Mouse (Mus musculus): ENCODE measurements around the gene Fut2. TPM values are rescaled to one million over a fixed set of nuclear protein-coding genes. Genes with fewer than 3 reads are reported as not detected.

Fut2 gene
- not detected for polyA plus RNA-seq (2014; fragmentation: Illumina TruSeq; extraction: RNeasy Lipid Tissue Mini Kit (QIAGEN cat#74804); ENCODE audit: low read depth, low replicate concordance)

DNA sequence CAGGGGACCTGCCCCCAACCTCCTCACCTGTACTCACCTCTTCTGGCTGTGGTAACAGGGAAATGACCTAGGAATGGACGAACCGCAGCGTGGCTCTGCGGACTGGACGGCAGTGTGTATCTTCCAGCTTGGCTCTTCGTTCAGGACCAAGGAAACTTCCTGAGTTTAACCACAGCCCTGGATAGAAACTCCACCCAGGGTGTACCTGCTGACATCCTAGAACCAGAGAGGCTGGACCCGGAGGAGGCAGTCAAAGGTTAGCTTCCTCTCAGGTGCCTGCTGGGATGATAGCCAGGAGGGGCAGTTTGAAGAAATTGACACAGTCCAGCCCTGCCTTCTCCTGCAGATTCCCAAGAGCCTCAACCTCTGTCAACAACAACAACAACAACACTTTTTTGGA, at the start of gene Fut2:
TSS of gene Fut2 (minus strand) at position 234 of the 400 bp plus-strand sequence.

DNA sequence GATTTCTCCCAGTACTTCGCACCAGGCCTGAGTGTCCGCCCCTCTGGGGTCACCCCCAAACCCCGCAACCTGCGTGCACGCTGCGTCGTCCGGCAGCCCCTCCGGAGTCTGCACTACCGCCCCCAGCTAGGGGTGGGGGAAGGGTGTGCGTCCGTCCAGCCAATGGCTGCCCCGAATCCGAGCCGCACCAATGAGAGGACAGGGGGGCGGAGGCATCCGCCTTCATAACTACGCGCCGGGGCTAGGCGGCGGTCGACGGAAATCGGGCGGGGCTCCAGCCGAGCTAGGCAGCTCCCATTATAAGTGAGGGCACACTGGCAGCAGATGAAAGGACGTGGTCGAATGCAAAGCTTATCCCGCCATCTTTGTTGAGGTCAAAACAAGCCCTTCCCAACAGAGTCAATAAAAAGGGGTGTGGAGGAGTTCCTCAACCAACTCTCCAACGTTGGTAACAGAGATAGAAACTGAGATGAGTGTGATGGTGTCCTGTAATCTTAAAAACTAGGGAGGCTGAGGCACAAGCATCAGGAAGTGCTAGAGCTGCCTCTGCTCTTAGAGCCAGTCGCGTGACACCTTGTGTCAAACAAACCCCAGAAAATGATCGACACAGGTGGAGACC, 49.0 kb upstream of the Fut2 start, which contains the start of gene Rpl18:
TSS of gene Rpl18 (plus strand) at position 368 of the 619 bp plus-strand sequence.

DNA sequence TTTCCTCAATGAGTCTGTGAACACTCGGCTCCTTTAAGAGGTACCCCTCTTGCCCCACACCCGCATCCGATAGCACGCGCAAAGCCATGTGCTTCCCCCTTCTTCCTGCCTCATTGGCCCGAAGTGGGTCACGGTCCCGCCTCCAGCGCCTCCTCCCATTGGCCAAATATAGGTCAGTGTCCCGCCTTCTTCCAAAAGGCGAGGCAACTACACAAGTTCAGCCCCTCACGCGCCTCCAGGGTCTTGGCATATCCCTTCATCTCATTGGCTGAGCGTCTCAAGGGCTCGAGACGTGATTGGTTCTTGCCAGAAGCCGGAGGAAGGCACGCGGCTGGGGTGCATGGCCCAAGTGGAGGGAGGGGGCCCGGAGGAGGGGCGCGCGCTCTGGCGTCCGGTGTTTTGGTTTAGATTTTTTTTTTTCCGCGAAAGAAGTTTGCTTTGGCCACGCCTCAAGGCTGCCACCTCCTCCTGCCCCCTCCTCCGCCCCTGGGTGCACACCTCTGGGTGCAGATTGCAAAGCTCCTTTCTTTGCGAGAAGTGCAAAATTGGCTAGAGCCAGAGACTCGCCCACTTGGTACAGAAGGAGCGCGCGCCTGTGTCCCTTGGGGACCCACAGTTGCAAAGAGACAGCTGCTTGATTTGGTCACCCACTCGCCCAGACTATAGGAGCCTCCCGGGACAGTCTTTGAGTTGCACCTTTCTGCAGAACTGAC, 38.7 kb upstream of the Fut2 start, which contains the start of gene Dbp:
TSS of gene Dbp (plus strand) at position 359 of the 713 bp plus-strand sequence.

DNA sequence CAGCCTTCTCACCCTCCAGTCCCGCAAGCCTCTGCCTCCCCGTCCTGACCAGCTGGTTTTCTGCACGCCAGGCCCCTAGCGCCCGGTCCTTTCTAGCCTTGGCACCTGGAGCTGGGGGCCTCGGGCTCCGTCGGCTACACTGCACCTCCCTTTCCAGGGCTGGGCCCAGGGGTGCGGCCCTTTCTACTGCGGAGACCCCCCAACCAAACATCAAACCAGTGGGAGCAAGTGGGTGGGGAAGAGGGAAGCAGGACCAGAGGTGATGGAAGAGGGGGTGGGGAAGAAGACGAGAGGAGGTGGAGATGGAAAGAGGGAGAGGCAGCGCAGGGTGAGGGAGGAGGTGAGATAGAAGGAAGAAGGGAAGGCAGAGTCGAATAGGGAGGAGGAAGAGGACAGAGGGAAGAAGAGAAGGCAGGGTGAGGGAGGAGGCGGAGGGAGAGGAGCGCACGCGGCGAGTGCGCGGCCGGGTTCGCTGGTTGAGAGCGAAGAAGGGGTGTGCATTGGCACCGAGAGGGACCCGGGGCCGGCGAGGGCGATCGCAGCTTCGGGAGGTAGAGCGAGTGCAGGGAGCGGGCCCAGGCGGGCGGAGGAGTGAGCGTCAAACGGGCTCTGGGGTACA, 33.4 kb upstream of the Fut2 start, which contains the start of gene Car11:
TSS of gene Car11 (plus strand) at position 321 of the 619 bp plus-strand sequence.

DNA sequence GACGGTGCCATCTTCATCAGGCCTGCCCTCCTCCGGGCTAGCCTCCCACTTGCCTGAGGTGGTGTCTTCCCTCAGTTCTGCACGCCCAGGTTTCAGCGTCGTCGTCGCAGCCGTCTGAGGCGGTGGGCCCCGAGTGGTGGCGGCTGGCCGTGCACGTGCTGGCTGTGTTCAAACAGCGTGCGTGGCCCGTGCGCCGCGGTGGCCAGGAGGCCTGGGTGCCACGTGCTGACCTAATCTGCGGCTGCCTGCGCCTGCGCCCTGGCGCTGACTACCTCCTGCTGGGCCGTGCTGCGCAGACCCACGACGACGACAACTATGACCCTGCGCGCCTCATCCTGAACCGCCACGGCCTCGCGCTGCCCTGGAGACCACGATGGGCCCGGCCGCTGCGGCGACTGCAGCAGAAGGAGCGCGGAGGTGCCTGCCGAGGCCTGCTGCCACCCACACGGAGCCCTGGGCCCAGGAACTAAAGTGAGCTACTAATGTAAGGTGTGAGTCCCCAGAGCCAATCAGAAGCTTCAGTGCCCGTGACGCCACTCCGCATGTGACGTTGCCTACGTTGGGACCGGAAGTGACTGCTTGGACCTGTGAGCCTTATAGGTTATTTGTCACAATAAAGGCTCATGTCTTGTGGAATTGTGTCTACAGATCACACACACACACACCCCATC, 27.9 kb upstream of the Fut2 start, which contains the start of gene Sec1:
TSS of gene Sec1 (minus strand) at position 482 of the 671 bp plus-strand sequence.

DNA sequence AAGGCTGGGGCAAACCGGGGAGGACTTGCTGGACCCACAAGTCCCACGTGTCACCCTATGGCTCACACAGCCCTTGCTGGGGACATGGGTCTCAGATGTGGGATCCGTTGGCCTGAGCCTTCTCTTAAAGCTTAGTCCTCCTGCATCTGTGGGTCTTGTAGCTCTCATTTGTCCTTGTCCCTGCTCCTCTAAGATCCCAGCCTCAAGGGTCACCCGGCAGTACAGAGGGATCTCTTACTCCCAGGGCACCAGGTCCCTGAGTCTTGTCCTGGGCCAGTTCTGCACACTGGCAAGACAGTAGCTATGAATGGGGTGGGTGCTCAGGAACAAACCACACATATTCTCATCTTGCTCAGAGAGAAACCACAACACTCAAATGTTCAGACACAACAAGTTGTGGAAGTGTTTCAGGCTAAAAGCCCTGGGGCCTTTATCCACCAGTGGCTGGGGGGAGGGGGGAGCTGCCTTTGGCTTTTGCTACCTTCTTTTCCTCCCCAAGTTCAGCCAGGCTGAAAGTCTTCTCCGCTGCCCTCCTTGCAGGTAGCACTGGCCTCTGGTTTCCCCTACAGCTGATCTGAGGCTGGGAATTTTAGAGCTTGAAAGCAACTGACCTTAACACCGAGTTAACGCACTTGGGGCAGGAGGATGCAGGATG, 17.3 kb upstream of the Fut2 start, which contains the start of gene Ntn5:
TSS of gene Ntn5 (plus strand) at position 627 of the 655 bp plus-strand sequence.

DNA sequence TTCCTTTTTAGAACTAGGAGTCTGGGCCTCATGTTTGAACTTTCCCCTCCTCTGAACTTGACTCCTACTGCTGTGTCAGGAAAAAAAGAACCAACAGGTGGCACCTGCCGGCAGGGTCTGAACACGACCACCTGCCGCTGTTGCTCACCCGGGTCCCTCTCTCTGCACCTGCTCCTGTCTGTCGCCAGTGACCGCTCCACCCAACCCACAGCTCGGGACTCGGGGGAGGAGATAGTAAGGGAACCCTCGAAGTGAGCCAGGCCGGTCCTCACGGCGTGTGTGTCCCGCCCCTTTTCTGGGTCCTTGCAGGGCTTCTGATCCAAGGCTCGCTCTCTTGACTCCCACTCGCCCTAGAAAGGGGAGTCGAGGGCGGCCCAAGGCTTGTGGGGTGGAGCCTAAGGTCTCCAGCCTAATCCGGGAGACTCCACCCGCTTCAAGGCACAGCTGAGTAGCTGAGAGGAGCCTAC, 26.6 kb downstream of the Fut2 start, which contains the start of gene Mamstr:
TSS of gene Mamstr (plus strand) at position 417 of the 467 bp plus-strand sequence.

DNA sequence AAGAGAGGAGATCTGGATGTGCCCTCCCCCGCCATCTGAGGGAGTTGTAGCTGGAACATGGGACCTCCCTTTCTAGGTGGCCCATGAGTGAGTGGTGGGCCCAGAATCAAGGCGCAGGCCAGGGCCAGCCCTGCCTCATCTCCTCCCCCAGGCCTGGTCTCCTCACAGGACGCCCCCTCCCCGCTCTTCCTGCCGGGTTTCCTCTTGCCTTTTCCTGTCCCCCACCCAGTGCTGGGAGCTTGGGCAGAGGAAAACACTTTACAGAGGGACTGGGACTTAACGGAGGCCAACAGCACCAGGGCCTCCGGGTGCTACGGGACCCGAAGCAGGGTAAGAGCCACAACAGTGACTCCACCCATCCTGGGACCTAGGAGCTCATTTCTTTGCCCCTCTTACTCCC, 38.9 kb downstream of the Fut2 start, which contains the start of gene Rasip1:
TSS of gene Rasip1 (plus strand) at position 228 of the 400 bp plus-strand sequence.

DNA sequence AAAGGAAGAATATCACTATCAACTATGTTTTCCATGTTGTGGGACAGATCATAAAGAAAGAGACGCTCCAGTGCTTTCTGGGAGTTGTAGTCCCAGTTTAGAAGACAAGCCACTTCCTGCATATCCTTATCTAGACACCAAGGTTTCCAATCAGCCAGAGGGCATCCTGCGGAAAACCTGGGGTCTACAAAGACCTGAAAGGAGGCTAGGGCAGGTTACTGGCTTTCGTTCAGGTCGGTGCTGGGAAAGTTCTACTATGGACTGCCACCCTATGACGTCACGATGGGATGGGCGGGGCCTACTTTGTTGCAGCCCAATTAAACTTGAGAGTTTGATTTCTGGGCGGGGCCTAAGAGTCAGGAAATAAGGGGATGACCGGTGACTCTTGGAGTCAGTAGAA, 44.8 kb downstream of the Fut2 start, which contains the start of gene Izumo1:
TSS of gene Izumo1 (plus strand) at position 369 of the 400 bp plus-strand sequence.

DNA sequence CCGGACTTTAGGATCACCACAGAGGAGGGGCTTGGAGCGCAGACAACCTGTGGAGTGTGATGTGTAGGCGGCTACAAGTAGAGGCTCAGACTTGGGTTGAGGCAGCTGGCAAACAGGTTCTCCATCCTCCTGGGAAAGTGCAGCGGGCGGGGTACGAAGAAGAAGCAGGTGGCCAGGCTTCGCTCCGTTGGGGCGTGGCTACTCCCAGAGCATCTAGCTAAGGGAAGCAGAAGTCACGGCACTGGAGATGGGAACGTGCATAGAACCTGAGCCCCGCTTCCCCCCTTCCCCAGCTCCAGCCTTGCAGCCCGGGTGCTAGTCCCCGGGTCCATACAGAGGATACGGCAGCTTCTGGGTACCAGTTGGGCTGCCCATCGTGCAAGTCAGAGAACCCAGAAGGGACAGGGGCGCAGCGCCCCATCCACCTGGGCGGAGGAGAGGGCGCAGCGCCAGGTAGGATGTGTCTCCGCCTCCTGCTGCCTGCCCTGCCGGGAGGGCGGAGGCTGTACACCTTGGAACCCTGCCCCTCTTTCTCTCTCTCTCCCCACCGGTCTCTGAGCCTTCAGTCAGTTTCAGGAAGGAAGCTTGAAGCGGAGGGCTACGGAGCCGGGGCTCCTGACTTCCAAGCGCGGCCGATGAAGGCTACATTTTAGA, 49.0 kb downstream of the Fut2 start, which contains the start of gene Fut1:
TSS of gene Fut1 (plus strand) at position 248 of the 654 bp plus-strand sequence.

Other genes with a start within 250 kb of the Fut2 start
- not detected for gene Lhb, start 245.6 kb downstream of the Fut2 start, polyA plus RNA-seq (2014; fragmentation: Illumina TruSeq; extraction: RNeasy Lipid Tissue Mini Kit (QIAGEN cat#74804); ENCODE audit: low read depth, low replicate concordance)
- gene Gys1, start 231.6 kb downstream of the Fut2 start, polyA plus RNA-seq (2014; fragmentation: Illumina TruSeq; extraction: RNeasy Lipid Tissue Mini Kit (QIAGEN cat#74804); ENCODE audit: low read depth, low replicate concordance) = 5.7 TPM
- gene Ruvbl2, start 228.3 kb downstream of the Fut2 start, polyA plus RNA-seq (2014; fragmentation: Illumina TruSeq; extraction: RNeasy Lipid Tissue Mini Kit (QIAGEN cat#74804); ENCODE audit: low read depth, low replicate concordance) = 0.36 TPM
- 9.1 TPM for gene Ftl1, start 206.5 kb downstream of the Fut2 start, polyA plus RNA-seq (2014; fragmentation: Illumina TruSeq; extraction: RNeasy Lipid Tissue Mini Kit (QIAGEN cat#74804); ENCODE audit: low read depth, low replicate concordance)
- 0.65 TPM for gene Bax, start 199.5 kb downstream of the Fut2 start, polyA plus RNA-seq (2014; fragmentation: Illumina TruSeq; extraction: RNeasy Lipid Tissue Mini Kit (QIAGEN cat#74804); ENCODE audit: low read depth, low replicate concordance)
- not detected for gene Tulp2, start 184.5 kb downstream of the Fut2 start, polyA plus RNA-seq (2014; fragmentation: Illumina TruSeq; extraction: RNeasy Lipid Tissue Mini Kit (QIAGEN cat#74804); ENCODE audit: low read depth, low replicate concordance)
- not detected for gene Gm45808, start 179.6 kb downstream of the Fut2 start, polyA plus RNA-seq (2014; fragmentation: Illumina TruSeq; extraction: RNeasy Lipid Tissue Mini Kit (QIAGEN cat#74804); ENCODE audit: low read depth, low replicate concordance)
- gene Dhdh, start 177.6 kb downstream of the Fut2 start, polyA plus RNA-seq (2014; fragmentation: Illumina TruSeq; extraction: RNeasy Lipid Tissue Mini Kit (QIAGEN cat#74804); ENCODE audit: low read depth, low replicate concordance) = 13.6 TPM
- 44.8 TPM for gene Nucb1, start 156.0 kb downstream of the Fut2 start, polyA plus RNA-seq (2014; fragmentation: Illumina TruSeq; extraction: RNeasy Lipid Tissue Mini Kit (QIAGEN cat#74804); ENCODE audit: low read depth, low replicate concordance)
- gene Ppp1r15a, start 140.1 kb downstream of the Fut2 start, polyA plus RNA-seq (2014; fragmentation: Illumina TruSeq; extraction: RNeasy Lipid Tissue Mini Kit (QIAGEN cat#74804); ENCODE audit: low read depth, low replicate concordance) = 0.97 TPM
- not detected for gene Plekha4, start 140.1 kb downstream of the Fut2 start, polyA plus RNA-seq (2014; fragmentation: Illumina TruSeq; extraction: RNeasy Lipid Tissue Mini Kit (QIAGEN cat#74804); ENCODE audit: low read depth, low replicate concordance)
- 5.9 TPM for gene Hsd17b14, start 111.5 kb downstream of the Fut2 start, polyA plus RNA-seq (2014; fragmentation: Illumina TruSeq; extraction: RNeasy Lipid Tissue Mini Kit (QIAGEN cat#74804); ENCODE audit: low read depth, low replicate concordance)
- 3.6 TPM for gene Bcat2, start 96.2 kb downstream of the Fut2 start, polyA plus RNA-seq (2014; fragmentation: Illumina TruSeq; extraction: RNeasy Lipid Tissue Mini Kit (QIAGEN cat#74804); ENCODE audit: low read depth, low replicate concordance)
- gene Fgf21, start 50.9 kb downstream of the Fut2 start, polyA plus RNA-seq (2014; fragmentation: Illumina TruSeq; extraction: RNeasy Lipid Tissue Mini Kit (QIAGEN cat#74804); ENCODE audit: low read depth, low replicate concordance) = not detected
- gene Fut1, start 49.1 kb downstream of the Fut2 start, polyA plus RNA-seq (2014; fragmentation: Illumina TruSeq; extraction: RNeasy Lipid Tissue Mini Kit (QIAGEN cat#74804); ENCODE audit: low read depth, low replicate concordance) = 0.16 TPM
- not detected for gene Izumo1, start 44.6 kb downstream of the Fut2 start, polyA plus RNA-seq (2014; fragmentation: Illumina TruSeq; extraction: RNeasy Lipid Tissue Mini Kit (QIAGEN cat#74804); ENCODE audit: low read depth, low replicate concordance)
- not detected for gene Rasip1, start 38.9 kb downstream of the Fut2 start, polyA plus RNA-seq (2014; fragmentation: Illumina TruSeq; extraction: RNeasy Lipid Tissue Mini Kit (QIAGEN cat#74804); ENCODE audit: low read depth, low replicate concordance)
- gene Mamstr, start 26.4 kb downstream of the Fut2 start, polyA plus RNA-seq (2014; fragmentation: Illumina TruSeq; extraction: RNeasy Lipid Tissue Mini Kit (QIAGEN cat#74804); ENCODE audit: low read depth, low replicate concordance) = not detected
- not detected for gene Ntn5, start 17.6 kb upstream of the Fut2 start, polyA plus RNA-seq (2014; fragmentation: Illumina TruSeq; extraction: RNeasy Lipid Tissue Mini Kit (QIAGEN cat#74804); ENCODE audit: low read depth, low replicate concordance)
- gene Sec1, start 28.0 kb upstream of the Fut2 start, polyA plus RNA-seq (2014; fragmentation: Illumina TruSeq; extraction: RNeasy Lipid Tissue Mini Kit (QIAGEN cat#74804); ENCODE audit: low read depth, low replicate concordance) = not detected
- gene Car11, start 33.4 kb upstream of the Fut2 start, polyA plus RNA-seq (2014; fragmentation: Illumina TruSeq; extraction: RNeasy Lipid Tissue Mini Kit (QIAGEN cat#74804); ENCODE audit: low read depth, low replicate concordance) = not detected
- gene Dbp, start 38.7 kb upstream of the Fut2 start, polyA plus RNA-seq (2014; fragmentation: Illumina TruSeq; extraction: RNeasy Lipid Tissue Mini Kit (QIAGEN cat#74804); ENCODE audit: low read depth, low replicate concordance) = 1.5 TPM
- gene Rpl18, start 49.1 kb upstream of the Fut2 start, polyA plus RNA-seq (2014; fragmentation: Illumina TruSeq; extraction: RNeasy Lipid Tissue Mini Kit (QIAGEN cat#74804); ENCODE audit: low read depth, low replicate concordance) = 0.65 TPM
- 0.32 TPM for gene Sphk2, start 51.6 kb upstream of the Fut2 start, polyA plus RNA-seq (2014; fragmentation: Illumina TruSeq; extraction: RNeasy Lipid Tissue Mini Kit (QIAGEN cat#74804); ENCODE audit: low read depth, low replicate concordance)
- not detected for gene Fam83e, start 54.8 kb upstream of the Fut2 start, polyA plus RNA-seq (2014; fragmentation: Illumina TruSeq; extraction: RNeasy Lipid Tissue Mini Kit (QIAGEN cat#74804); ENCODE audit: low read depth, low replicate concordance)
- not detected for gene Spaca4, start 59.4 kb upstream of the Fut2 start, polyA plus RNA-seq (2014; fragmentation: Illumina TruSeq; extraction: RNeasy Lipid Tissue Mini Kit (QIAGEN cat#74804); ENCODE audit: low read depth, low replicate concordance)
- not detected for gene Lmtk3, start 117.3 kb upstream of the Fut2 start, polyA plus RNA-seq (2014; fragmentation: Illumina TruSeq; extraction: RNeasy Lipid Tissue Mini Kit (QIAGEN cat#74804); ENCODE audit: low read depth, low replicate concordance)
- gene Sult2b1, start 118.3 kb upstream of the Fut2 start, polyA plus RNA-seq (2014; fragmentation: Illumina TruSeq; extraction: RNeasy Lipid Tissue Mini Kit (QIAGEN cat#74804); ENCODE audit: low read depth, low replicate concordance) = not detected
- 10.8 TPM for gene Cyth2, start 148.2 kb upstream of the Fut2 start, polyA plus RNA-seq (2014; fragmentation: Illumina TruSeq; extraction: RNeasy Lipid Tissue Mini Kit (QIAGEN cat#74804); ENCODE audit: low read depth, low replicate concordance)
- gene Kcnj14, start 158.4 kb upstream of the Fut2 start, polyA plus RNA-seq (2014; fragmentation: Illumina TruSeq; extraction: RNeasy Lipid Tissue Mini Kit (QIAGEN cat#74804); ENCODE audit: low read depth, low replicate concordance) = not detected
- 1.0 TPM for gene Grwd1, start 164.6 kb upstream of the Fut2 start, polyA plus RNA-seq (2014; fragmentation: Illumina TruSeq; extraction: RNeasy Lipid Tissue Mini Kit (QIAGEN cat#74804); ENCODE audit: low read depth, low replicate concordance)
- gene Kdelr1, start 206.4 kb upstream of the Fut2 start, polyA plus RNA-seq (2014; fragmentation: Illumina TruSeq; extraction: RNeasy Lipid Tissue Mini Kit (QIAGEN cat#74804); ENCODE audit: low read depth, low replicate concordance) = 78.5 TPM
- not detected for gene Grin2d, start 212.0 kb upstream of the Fut2 start, polyA plus RNA-seq (2014; fragmentation: Illumina TruSeq; extraction: RNeasy Lipid Tissue Mini Kit (QIAGEN cat#74804); ENCODE audit: low read depth, low replicate concordance)
- not detected for gene Syngr4, start 230.3 kb upstream of the Fut2 start, polyA plus RNA-seq (2014; fragmentation: Illumina TruSeq; extraction: RNeasy Lipid Tissue Mini Kit (QIAGEN cat#74804); ENCODE audit: low read depth, low replicate concordance)
- 1.9 TPM for gene Tmem143, start 230.5 kb upstream of the Fut2 start, polyA plus RNA-seq (2014; fragmentation: Illumina TruSeq; extraction: RNeasy Lipid Tissue Mini Kit (QIAGEN cat#74804); ENCODE audit: low read depth, low replicate concordance)

Measured in kidney, adult 10 weeks (tissue).